Mouse (Mus musculus) cerebellum, adult 9-11 months (tissue): ENCODE measurements around the gene Phactr2.

Experiments
- DNase-seq: peaks from one replicate; pipeline ENCODE4 v3.0.0; 2022

The Phactr2 gene

GRCm38 (mm10) chr10:13201741-13202293, 272.4 kb downstream of the Phactr2 start:
- no peak for DNase-seq

GRCm38 (mm10) chr10:13200862-13201261, 273.4 kb downstream of the Phactr2 start:
- no peak for DNase-seq

- DNase-seq = no peak
These were observed 275.0 kb downstream of the Phactr2 start for GRCm38 (mm10) chr10:13199234-13199633.

- DNase-seq = no peak
These were observed 277.2 kb downstream of the Phactr2 start for GRCm38 (mm10) chr10:13196872-13197507.

- peak; percentile 26 for DNase-seq
These were observed 280.7 kb downstream of the Phactr2 start for GRCm38 (mm10) chr10:13193496-13193895.

GRCm38 (mm10) chr10:13192731-13193351, 281.4 kb downstream of the Phactr2 start, which contains the start of gene Ltv1:
Gene Ltv1 (minus strand): TSS chr10:13193168.
- DNase-seq = peak; percentile 97

GRCm38 (mm10) chr10:13189881-13190280, 284.3 kb downstream of the Phactr2 start:
- DNase-seq = no peak

GRCm38 (mm10) chr10:13186754-13187153, 287.5 kb downstream of the Phactr2 start:
- DNase-seq = no peak

GRCm38 (mm10) chr10:13184170-13184766, 289.9 kb downstream of the Phactr2 start:
- DNase-seq = no peak

GRCm38 (mm10) chr10:13180211-13180610, 294.0 kb downstream of the Phactr2 start:
- DNase-seq = no peak

- DNase-seq = no peak
These were observed 296.1 kb downstream of the Phactr2 start, which contains the start of gene Zc2hc1b for GRCm38 (mm10) chr10:13177973-13178624. Gene Zc2hc1b (minus strand): TSS chr10:13178023.

- DNase-seq = no peak
These were observed 298.3 kb downstream of the Phactr2 start for GRCm38 (mm10) chr10:13175866-13176265.

- no peak for DNase-seq
These were observed 301.4 kb downstream of the Phactr2 start for GRCm38 (mm10) chr10:13172798-13173221.

- DNase-seq = no peak
These were observed 302.8 kb downstream of the Phactr2 start for GRCm38 (mm10) chr10:13171461-13171860.

GRCm38 (mm10) chr10:13170739-13171448, 303.3 kb downstream of the Phactr2 start:
- DNase-seq = no peak

- no peak for DNase-seq
These were observed 305.8 kb downstream of the Phactr2 start for GRCm38 (mm10) chr10:13168461-13168860.

- DNase-seq = no peak
These were observed 312.2 kb downstream of the Phactr2 start for GRCm38 (mm10) chr10:13162031-13162430.

GRCm38 (mm10) chr10:13160913-13161312, 313.3 kb downstream of the Phactr2 start:
- DNase-seq = no peak
